7 mouse cellular contexts compared by ENCODE assay signal in the genomic region with DNA sequence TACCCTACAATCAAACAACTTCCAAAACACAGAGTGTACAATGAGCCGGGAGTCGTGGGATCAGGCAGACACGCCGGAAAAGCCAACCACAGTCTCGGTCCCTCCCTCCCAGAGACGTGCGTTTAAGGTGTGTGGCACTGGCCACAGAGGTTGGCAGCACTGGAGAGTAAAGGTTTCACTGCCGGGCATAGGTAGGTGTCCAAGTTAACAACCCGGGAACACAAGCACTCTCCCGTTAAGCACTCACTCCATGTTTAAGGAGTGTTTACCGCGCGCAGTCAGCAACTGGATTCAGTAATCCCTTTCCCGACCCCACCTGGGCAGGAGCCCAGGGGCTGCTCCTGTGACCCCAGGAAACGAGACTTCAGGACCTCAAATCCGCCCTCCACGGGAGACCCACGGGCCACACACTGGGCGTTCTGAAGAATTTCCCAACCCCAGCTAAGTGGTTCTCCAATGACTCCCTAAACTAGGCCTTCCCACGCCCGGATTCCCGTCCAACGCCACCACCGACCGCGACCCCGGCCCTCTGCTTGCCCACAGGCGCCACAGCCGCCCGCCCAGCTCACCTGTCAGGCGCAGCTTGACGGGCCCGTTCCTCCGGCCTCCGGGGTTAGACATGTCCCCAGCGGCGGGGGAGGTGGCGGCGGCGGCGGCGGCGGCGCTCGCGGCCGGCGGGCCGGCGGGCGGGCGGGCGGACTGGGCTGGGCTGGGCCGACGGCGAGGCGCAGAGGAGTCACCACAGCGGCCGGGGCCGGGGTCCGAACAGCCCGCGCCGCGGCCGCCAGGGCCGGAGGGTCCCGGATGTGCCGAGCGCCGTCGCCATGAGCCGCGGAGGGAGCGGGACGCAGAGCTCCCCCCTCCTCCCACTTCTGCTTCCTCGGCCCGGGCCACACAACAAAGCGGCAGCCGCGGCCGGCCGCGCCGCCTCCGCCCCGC. TPM values are rescaled to one million over a fixed set of nuclear protein-coding genes. Genes with fewer than 3 reads are reported as not detected.
A peak's percentile ranks its signal among the peaks of the same experiment; 100 is the strongest.
DNase-seq lines count a peak whose midpoint lies in the region; ATAC-seq and TF ChIP-seq lines count a peak whose summit lies in the region.

No protein-coding gene starts in this region.

- peak overlapping the region; percentile 98 for H3K27ac ChIP-seq in intestine, postnatal 0 days (ENCODE audit: low read depth, low read length)
- peak overlapping the region; percentile 94 for H3K27ac ChIP-seq in limb, embryonic 14.5 days (replicated peaks; ENCODE audit: low read depth, low read length)
- peak overlapping the region; percentile 95 for H3K27ac ChIP-seq in midbrain, embryonic 15.5 days

- WGBS in intestine, postnatal 0 days: under 1% methylated on average over 58 of the region's 87 CpGs
- under 1% methylated on average over 46 of the region's 87 CpGs for WGBS in limb, embryonic 14.5 days
- under 1% methylated on average over 76 of the region's 87 CpGs for WGBS in midbrain, embryonic 15.5 days

- peak overlapping the region; percentile 85 for H3K4me3 ChIP-seq in intestine, postnatal 0 days (ENCODE audit: low read depth, low read length)
- peak overlapping the region; percentile 87 for H3K4me3 ChIP-seq in limb, embryonic 14.5 days (replicated peaks; ENCODE audit: low read length)
- H3K4me3 ChIP-seq in midbrain, embryonic 15.5 days: peak overlapping the region; percentile 91

- H3K4me1 ChIP-seq in intestine, postnatal 0 days (replicated peaks; ENCODE audit: control insufficient read depth, insufficient read depth, low read length): no peaks in the 10 kb centered on the region
- peaks cover 16% of the 10 kb centered on the region for H3K4me1 ChIP-seq in limb, embryonic 14.5 days (ENCODE audit: control insufficient read depth, insufficient read depth, low read length)
- H3K4me1 ChIP-seq in midbrain, embryonic 15.5 days: peaks cover 29% of the 10 kb centered on the region

- H3K27me3 ChIP-seq in intestine, postnatal 0 days (replicated peaks; ENCODE audit: control insufficient read depth, insufficient read depth, low read length): no peaks in the 10 kb centered on the region
- H3K27me3 ChIP-seq in limb, embryonic 14.5 days (ENCODE audit: control insufficient read depth, insufficient read depth, low read length): no peaks in the 10 kb centered on the region
- no peaks in the 10 kb centered on the region for H3K27me3 ChIP-seq in midbrain, embryonic 15.5 days (replicated peaks)

- peak overlapping the region; percentile 96 for H3K9ac ChIP-seq in intestine, postnatal 0 days (ENCODE audit: low read depth, low read length)
- peak overlapping the region; percentile 96 for H3K9ac ChIP-seq in limb, embryonic 14.5 days (ENCODE audit: low read depth, low read length, severe bottlenecking)
- H3K9ac ChIP-seq in midbrain, embryonic 15.5 days: peak overlapping the region; percentile 95

- peak; percentile 58 for DNase-seq in adipocyte (ENCODE audit: low spot score)
- DNase-seq in embryo, embryonic 11 days: peak; percentile 42
- DNase-seq in gastrocnemius, postnatal 36 days: peak; percentile 29 to 59
- DNase-seq in limb, embryonic 14.5 days (ENCODE audit: low spot score): peak; percentile 10
- peak; percentile 70 to 81 for DNase-seq in spleen, postnatal 10 days (ENCODE audit: low spot score in 2 of 2)

- no peak for TF ChIP-seq CTCF in intestine, postnatal 0 days (IDR thresholded peaks at IDR 0.05; ENCODE audit: low read depth)

- intact Hi-C loops in gastrocnemius, postnatal 36 days (cut with DNase I): loop anchor here (2.0 kb wide), 1 partner anchor 61 kb away; no protein-coding TSS in a partner anchor

- H3K36me3 ChIP-seq in intestine, postnatal 0 days (ENCODE audit: control insufficient read depth, insufficient read depth): no peaks in the 10 kb centered on the region
- H3K36me3 ChIP-seq in limb, embryonic 14.5 days (ENCODE audit: control insufficient read depth, insufficient read depth, low read length): no peaks in the 10 kb centered on the region
- H3K36me3 ChIP-seq in midbrain, embryonic 15.5 days (replicated peaks): no peaks in the 10 kb centered on the region

- H3K4me2 ChIP-seq in intestine, postnatal 0 days (replicated peaks; ENCODE audit: low read depth): peak overlapping the region; percentile 77
- peak overlapping the region; percentile 71 for H3K4me2 ChIP-seq in limb, embryonic 14.5 days (replicated peaks; ENCODE audit: low read depth, low read length, severe bottlenecking)
- peak overlapping the region; percentile 90 for H3K4me2 ChIP-seq in midbrain, embryonic 15.5 days

- no peak for TF ChIP-seq POLR2A in limb, embryonic 14.5 days (IDR thresholded peaks at IDR 0.05; ENCODE audit: borderline replicate concordance, extremely low read depth, insufficient read depth, insufficient read length)

- peak; percentile 79 for ATAC-seq in intestine, postnatal 0 days
- ATAC-seq in limb, embryonic 14.5 days (ENCODE audit: low FRiP score, low read depth): peak; percentile 78
- ATAC-seq in midbrain, embryonic 15.5 days (replicated peaks): peak; percentile 87

- no peaks in the 10 kb centered on the region for H3K9me3 ChIP-seq in intestine, postnatal 0 days (ENCODE audit: control insufficient read depth)
- no peaks in the 10 kb centered on the region for H3K9me3 ChIP-seq in limb, embryonic 14.5 days (ENCODE audit: control insufficient read depth, low read length)
- no peaks in the 10 kb centered on the region for H3K9me3 ChIP-seq in midbrain, embryonic 15.5 days

RNA-seq across cellular contexts. Expression of gene Smurf2, which starts 0.6 kb away (rescaled TPM):
- 10 to 100 TPM; 22.2 to 22.8 TPM for total RNA-seq in gastrocnemius, postnatal 36 days (2021)
- polyA plus RNA-seq in intestine, postnatal 0 days (2015; fragmentation: Nextera tagmentation; extraction: Ambion mirVana): 8.0 and 8.9 TPM in 2 replicates
- 22.1 and 24.0 TPM in 2 replicates for polyA plus RNA-seq in limb, embryonic 14.5 days (2012; rRNA removed)
- polyA plus RNA-seq in limb, embryonic 14.5 days (2014; fragmentation: Nextera tagmentation; extraction: Ambion mirVana): 21.2 and 22.4 TPM in 2 replicates
- polyA plus RNA-seq in midbrain, embryonic 15.5 days (2015; fragmentation: Nextera tagmentation; extraction: Ambion mirVana): 14.0 and 15.1 TPM in 2 replicates

Comparison
In these comparisons a context has a peak if more than half of its experiments do, and no peak if none do; other contexts are left out.
1. Peak in every context shown above with its lines: DNase-seq, ATAC-seq, H3K4me3 ChIP-seq and H3K27ac ChIP-seq.
2. DNase-seq: peak in every context shown above with its lines; median percentile 76 in spleen, postnatal 10 days; 58 in adipocyte; 44 in gastrocnemius, postnatal 36 days; 42 in embryo, embryonic 11 days; 10 in limb, embryonic 14.5 days.